Mouse (Mus musculus): ENCODE measurements around the gene Gfod2.

GRCm38 (mm10) chr8:105709317-105709716 is 49.1 kb downstream of the Gfod2 start:
- TF ChIP-seq GATA1 (IDR thresholded peaks at IDR 0.05; ENCODE audit: borderline replicate concordance, low read length): no peak
- TF ChIP-seq FLI1 (IDR thresholded peaks at IDR 0.05; ENCODE audit: low read length): no peak

Data from megakaryocyte, embryonic 14.5 days (primary cell).